Mouse (Mus musculus): ENCODE data around the gene P2rx6. TPM values are rescaled to one million over a fixed set of nuclear protein-coding genes. Genes with fewer than 3 reads are reported as not detected.

Gene P2rx6
- polyA plus RNA-seq, 1 experiment from 2014 or later: 1.3 TPM

GRCm38 (mm10) chr16:17575870-17576824, 14.5 kb downstream of the P2rx6 start:
- H3K9me3 ChIP-seq (ENCODE audit: control insufficient read depth, low read length): no peaks in the 10 kb centered on the region
- peaks cover 11% of the 10 kb centered on the region; the same call in 1 of the 2 replicates for H3K27me3 ChIP-seq (ENCODE audit: control insufficient read depth, insufficient read depth, low read depth, low read length)
- peak overlapping the region; percentile 57; the same call in 1 of the 2 replicates for H3K27ac ChIP-seq (ENCODE audit: low read length)
- WGBS: 11% methylated on average over 45 of the region's 45 CpGs
- H3K36me3 ChIP-seq (ENCODE audit: control insufficient read depth, insufficient read depth, low read length): no peaks in the 10 kb centered on the region
- H3K4me2 ChIP-seq (ENCODE audit: low read depth, low read length): peak overlapping the region; percentile 88
- peaks cover 7% of the 10 kb centered on the region for H3K4me1 ChIP-seq (replicated peaks; ENCODE audit: control insufficient read depth, insufficient read depth, low read length)
- peak overlapping the region; percentile 60 for H3K4me3 ChIP-seq (ENCODE audit: low read length)
- peak overlapping the region; percentile 68 for H3K9ac ChIP-seq (ENCODE audit: low read length)
- peak; percentile 78 for ATAC-seq (ENCODE audit: low read depth)

- H3K9me3 ChIP-seq (ENCODE audit: control insufficient read depth, low read length): no peaks in the 10 kb centered on the region
- peak overlapping the region; percentile 88 for H3K4me2 ChIP-seq (ENCODE audit: low read depth, low read length)
- H3K4me1 ChIP-seq (replicated peaks; ENCODE audit: control insufficient read depth, insufficient read depth, low read length): peaks cover 7% of the 10 kb centered on the region
- H3K27me3 ChIP-seq (ENCODE audit: control insufficient read depth, insufficient read depth, low read depth, low read length): peaks cover 11% of the 10 kb centered on the region; the same call in 1 of the 2 replicates
- no peak; the same call in 1 of the 2 replicates for ATAC-seq (ENCODE audit: low read depth)
- H3K36me3 ChIP-seq (ENCODE audit: control insufficient read depth, insufficient read depth, low read length): no peaks in the 10 kb centered on the region
- H3K9ac ChIP-seq (ENCODE audit: low read length): peak overlapping the region; percentile 68
- WGBS: 12% methylated on average over 8 of the region's 8 CpGs
- H3K4me3 ChIP-seq (ENCODE audit: low read length): peak overlapping the region; percentile 60
- H3K27ac ChIP-seq (ENCODE audit: low read length): no peak overlapping the region
These were observed 15.1 kb downstream of the P2rx6 start for GRCm38 (mm10) chr16:17576825-17577215.

- H3K27me3 ChIP-seq (ENCODE audit: control insufficient read depth, insufficient read depth, low read depth, low read length): no peaks in the 10 kb centered on the region
- H3K4me3 ChIP-seq (ENCODE audit: low read length): no peak within 1 kb of the TSS
- ATAC-seq (ENCODE audit: low read depth): no peak
- H3K4me2 ChIP-seq (ENCODE audit: low read depth, low read length): no peak within 1 kb of the TSS
- WGBS: 25% methylated on average over 8 of the region's 8 CpGs
- H3K4me1 ChIP-seq (replicated peaks; ENCODE audit: control insufficient read depth, insufficient read depth, low read length): no peaks in the 10 kb centered on the region
- no peaks in the 10 kb centered on the region; the same call in 1 of the 2 replicates for H3K9me3 ChIP-seq (ENCODE audit: control insufficient read depth, low read length)
- no peaks in the 10 kb centered on the region for H3K36me3 ChIP-seq (ENCODE audit: control insufficient read depth, insufficient read depth, low read length)
- H3K9ac ChIP-seq (ENCODE audit: low read length): no peak within 1 kb of the TSS
- no peak within 1 kb of the TSS for H3K27ac ChIP-seq (ENCODE audit: low read length)
These were observed 21.4 kb downstream of the P2rx6 start, which contains the start of gene Slc7a4 for GRCm38 (mm10) chr16:17583064-17583463. TSS of gene Slc7a4 (minus strand) at chr16:17583214.

DNA sequence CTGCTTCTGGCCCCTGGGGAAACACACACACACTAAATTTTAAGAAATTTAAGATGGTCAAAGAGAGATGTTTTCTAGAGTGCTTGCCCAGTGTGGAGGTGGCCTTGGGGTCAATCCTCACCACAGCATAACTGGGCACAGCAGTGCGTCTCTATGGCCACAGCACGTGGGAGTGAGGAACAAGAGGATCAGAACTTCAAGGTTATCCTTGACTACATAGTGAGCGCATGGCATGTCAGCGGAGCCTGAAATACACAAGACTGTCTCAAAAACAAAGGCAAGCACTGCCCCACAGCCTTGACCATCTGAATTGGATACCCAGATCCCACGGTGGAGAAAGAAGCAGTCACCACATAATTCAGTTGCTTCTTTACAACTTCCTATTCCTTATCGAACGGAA, 22.9 kb downstream of the P2rx6 start:
- Histone ChIP-seq H3K36me3 (ENCODE audit: control insufficient read depth, insufficient read depth, low read length) (no peaks in the 10 kb centered on the region), H3K9me3 (ENCODE audit: control insufficient read depth, low read length) (no peaks in the 10 kb centered on the region; the same call in 1 of the 2 replicates), H3K9ac (ENCODE audit: low read length) (no peak overlapping the region), H3K4me1 (replicated peaks; ENCODE audit: control insufficient read depth, insufficient read depth, low read length) (no peaks in the 10 kb centered on the region), H3K4me3 (ENCODE audit: low read length) (no peak overlapping the region), H3K27ac (ENCODE audit: low read length) (no peak overlapping the region), H3K4me2 (ENCODE audit: low read depth, low read length) (no peak overlapping the region), H3K27me3 (ENCODE audit: control insufficient read depth, insufficient read depth, low read depth, low read length) (no peaks in the 10 kb centered on the region)
- no peak for ATAC-seq (ENCODE audit: low read depth)
- 93% methylated on average over 7 of the region's 7 CpGs for WGBS

- Histone ChIP-seq H3K27ac (ENCODE audit: low read length) (no peak overlapping the region), H3K4me1 (replicated peaks; ENCODE audit: control insufficient read depth, insufficient read depth, low read length) (no peaks in the 10 kb centered on the region), H3K4me2 (ENCODE audit: low read depth, low read length) (no peak overlapping the region), H3K4me3 (ENCODE audit: low read length) (no peak overlapping the region), H3K9ac (ENCODE audit: low read length) (no peak overlapping the region), H3K36me3 (ENCODE audit: control insufficient read depth, insufficient read depth, low read length) (no peaks in the 10 kb centered on the region), H3K27me3 (ENCODE audit: control insufficient read depth, insufficient read depth, low read depth, low read length) (no peaks in the 10 kb centered on the region), H3K9me3 (ENCODE audit: control insufficient read depth, low read length) (no peaks in the 10 kb centered on the region; the same call in 1 of the 2 replicates)
- ATAC-seq (ENCODE audit: low read depth): no peak
- WGBS: 5% methylated on average over 2 of the region's 2 CpGs
These were observed 29.0 kb downstream of the P2rx6 start for GRCm38 (mm10) chr16:17590731-17591130.

DNA sequence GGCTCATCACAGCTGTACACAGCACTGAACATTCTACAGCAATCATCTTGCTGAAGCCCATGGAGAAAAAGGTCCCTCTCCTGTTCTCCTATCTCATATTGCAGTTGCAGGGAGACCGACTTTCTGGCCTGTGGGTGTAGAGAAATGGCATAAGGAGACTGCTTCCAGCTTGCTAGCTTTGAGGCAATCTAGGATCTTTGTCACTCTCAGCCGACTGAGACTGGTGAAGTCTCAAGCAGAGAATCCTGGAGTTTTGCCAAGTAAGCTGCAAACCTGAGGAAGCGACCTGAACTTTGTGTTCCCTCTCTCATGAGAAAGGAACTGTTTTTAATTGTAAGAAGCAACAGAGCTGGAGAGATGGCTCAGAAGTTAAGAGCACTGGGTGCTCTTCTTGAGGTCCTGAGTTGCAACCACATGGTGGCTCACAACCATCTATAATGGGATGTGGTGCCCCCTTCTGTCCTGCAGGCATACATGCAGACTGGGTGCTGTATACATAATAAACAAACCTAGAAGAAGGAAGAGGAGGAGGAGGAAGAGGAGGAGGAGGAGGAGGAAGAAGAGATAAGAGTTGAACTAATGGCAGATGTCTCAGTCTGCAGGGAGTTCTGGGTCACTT, 39.4 kb downstream of the P2rx6 start:
- Histone ChIP-seq H3K4me3 (ENCODE audit: low read length) (no peak overlapping the region), H3K4me1 (replicated peaks; ENCODE audit: control insufficient read depth, insufficient read depth, low read length) (no peaks in the 10 kb centered on the region), H3K4me2 (ENCODE audit: low read depth, low read length) (no peak overlapping the region), H3K36me3 (ENCODE audit: control insufficient read depth, insufficient read depth, low read length) (no peaks in the 10 kb centered on the region), H3K27me3 (ENCODE audit: control insufficient read depth, insufficient read depth, low read depth, low read length) (no peaks in the 10 kb centered on the region), H3K27ac (ENCODE audit: low read length) (no peak overlapping the region), H3K9ac (ENCODE audit: low read length) (no peak overlapping the region), H3K9me3 (ENCODE audit: control insufficient read depth, low read length) (no peaks in the 10 kb centered on the region)
- WGBS: 38% methylated on average over 3 of the region's 3 CpGs
- no peak for ATAC-seq (ENCODE audit: low read depth)

GRCm38 (mm10) chr16:17604941-17605340, 43.3 kb downstream of the P2rx6 start:
- no peaks in the 10 kb centered on the region for H3K4me1 ChIP-seq (replicated peaks; ENCODE audit: control insufficient read depth, insufficient read depth, low read length)
- WGBS: 64% methylated on average over 4 of the region's 4 CpGs
- no peak for ATAC-seq (ENCODE audit: low read depth)

GRCm38 (mm10) chr16:17605684-17606083, 44.0 kb downstream of the P2rx6 start:
- H3K9ac ChIP-seq (ENCODE audit: low read length): no peak overlapping the region
- no peak for ATAC-seq (ENCODE audit: low read depth)
- no peaks in the 10 kb centered on the region for H3K4me1 ChIP-seq (replicated peaks; ENCODE audit: control insufficient read depth, insufficient read depth, low read length)
- H3K36me3 ChIP-seq (ENCODE audit: control insufficient read depth, insufficient read depth, low read length): no peaks in the 10 kb centered on the region
- no peak overlapping the region for H3K4me3 ChIP-seq (ENCODE audit: low read length)
- no peak overlapping the region for H3K4me2 ChIP-seq (ENCODE audit: low read depth, low read length)
- WGBS: 67% methylated on average over 5 of the region's 5 CpGs
- H3K9me3 ChIP-seq (ENCODE audit: control insufficient read depth, low read length): no peaks in the 10 kb centered on the region
- H3K27ac ChIP-seq (ENCODE audit: low read length): no peak overlapping the region
- no peaks in the 10 kb centered on the region for H3K27me3 ChIP-seq (ENCODE audit: control insufficient read depth, insufficient read depth, low read depth, low read length)

More at GRCm38 (mm10) chr16:17604941-17605340, 43.3 kb downstream of the P2rx6 start:
- H3K9me3 ChIP-seq (ENCODE audit: control insufficient read depth, low read length): no peaks in the 10 kb centered on the region
- no peaks in the 10 kb centered on the region for H3K36me3 ChIP-seq (ENCODE audit: control insufficient read depth, insufficient read depth, low read length)
- H3K9ac ChIP-seq (ENCODE audit: low read length): no peak overlapping the region
- H3K4me2 ChIP-seq (ENCODE audit: low read depth, low read length): no peak overlapping the region
- no peak overlapping the region for H3K27ac ChIP-seq (ENCODE audit: low read length)
- no peak overlapping the region for H3K4me3 ChIP-seq (ENCODE audit: low read length)
- no peaks in the 10 kb centered on the region for H3K27me3 ChIP-seq (ENCODE audit: control insufficient read depth, insufficient read depth, low read depth, low read length)

DNA sequence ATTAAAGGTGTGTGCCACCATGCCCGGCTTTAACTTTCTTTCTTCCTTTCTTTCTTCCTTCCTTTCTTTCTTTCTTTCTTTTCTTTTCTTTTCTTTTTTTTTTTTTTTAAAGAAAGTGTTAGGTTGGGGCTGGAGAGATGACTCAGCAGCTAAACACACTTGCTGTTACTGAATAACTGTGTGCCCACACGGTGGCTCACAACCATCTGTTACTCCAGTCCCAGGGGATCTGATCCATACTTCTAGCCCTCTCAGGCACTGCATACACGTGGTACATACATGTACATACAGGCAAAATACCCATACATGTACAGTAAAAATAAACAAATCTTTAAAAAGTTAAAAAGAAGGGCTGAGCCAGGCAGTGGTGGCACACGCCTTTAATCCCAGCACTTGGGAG, 49.7 kb downstream of the P2rx6 start:
- Histone ChIP-seq H3K27ac (ENCODE audit: low read length) (no peak overlapping the region), H3K4me2 (ENCODE audit: low read depth, low read length) (no peak overlapping the region), H3K9ac (ENCODE audit: low read length) (no peak overlapping the region), H3K4me3 (ENCODE audit: low read length) (no peak overlapping the region), H3K4me1 (replicated peaks; ENCODE audit: control insufficient read depth, insufficient read depth, low read length) (no peaks in the 10 kb centered on the region), H3K36me3 (ENCODE audit: control insufficient read depth, insufficient read depth, low read length) (no peaks in the 10 kb centered on the region), H3K27me3 (ENCODE audit: control insufficient read depth, insufficient read depth, low read depth, low read length) (no peaks in the 10 kb centered on the region), H3K9me3 (ENCODE audit: control insufficient read depth, low read length) (no peaks in the 10 kb centered on the region)
- no peak for ATAC-seq (ENCODE audit: low read depth)
- WGBS: 49% methylated on average over 4 of the region's 4 CpGs
